Mouse (Mus musculus) small intestine, adult 2 months (tissue): ENCODE measurements at regions not wholly inside any gene's neighbourhood (a gene's known extent, or its start where the extent isn't known, plus 50 kb on each side); places are given as distances from the start of the nearest gene placed in this dataset.

Experiments used
- CTCF ChIP-seq: fragments of 200-500 bp; IDR thresholded peaks from 2 replicates; pipeline ENCODE4 v1.5.1; 2012; ENCODE audit warnings: low read depth, mild to moderate bottlenecking, control low read depth, inconsistent platforms, low read length, moderate library complexity, mixed read lengths; ENCODE audit not compliant: insufficient replicate concordance, insufficient read length; ENCODE audit errors: extremely low read depth
- POLR2A ChIP-seq: fragments of 200-500 bp; IDR thresholded peaks from 2 replicates; pipeline ENCODE4 v1.6.1; 2012; ENCODE audit warnings: low read depth, mild to moderate bottlenecking, control low read depth, inconsistent platforms, low read length, moderate library complexity

GRCm38 (mm10) chr5:96917596-96918258 is 79.8 kb upstream of the Bmp2k start:
- TF ChIP-seq POLR2A, result no peak
- TF ChIP-seq CTCF, result no peak
